Mouse (Mus musculus): Measurements from ENCODE around the gene Pdk4. TPM values are rescaled to one million over a fixed set of nuclear protein-coding genes. Genes with fewer than 3 reads are reported as not detected.

Pdk4 gene
- polyA plus RNA-seq, 1 experiment from 2014 or later = 2.0 TPM

GRCm38 (mm10) chr6:5443104-5443863 lies 52.8 kb downstream of the Pdk4 start:
- H3K9ac ChIP-seq = no peak overlapping the region
- 0 out of 2 replicates have a peak, but pooled peaks cover 4% of the 10 kb centered on the region for H3K27me3 ChIP-seq (replicated peaks)
- H3K4me3 ChIP-seq = no peak overlapping the region; the same call in 1 of the 2 replicates
- H3K4me2 ChIP-seq = peak overlapping the region; percentile 56
- 0 out of 2 replicates have a peak overlapping the region, but pooled peaks have one; percentile 4 for H3K27ac ChIP-seq
- H3K9me3 ChIP-seq (replicated peaks) = no peaks in the 10 kb centered on the region
- 29% methylated on average over 13 of the region's 13 CpGs for WGBS (ENCODE audit: insufficient replicate concordance)
- H3K4me1 ChIP-seq = peaks cover 32% of the 10 kb centered on the region
- no peak for ATAC-seq
- H3K36me3 ChIP-seq = no peaks in the 10 kb centered on the region

- no peak overlapping the region; the same call in 1 of the 2 replicates for H3K4me3 ChIP-seq
- peaks cover 32% of the 10 kb centered on the region for H3K4me1 ChIP-seq
- 9% methylated on average over 14 of the region's 14 CpGs for WGBS (ENCODE audit: insufficient replicate concordance)
- H3K9ac ChIP-seq = 0 out of 2 replicates have a peak overlapping the region, but pooled peaks have one; percentile 30
- H3K27ac ChIP-seq = peak overlapping the region; percentile 23; the same call in 1 of the 2 replicates
- H3K9me3 ChIP-seq (replicated peaks) = no peaks in the 10 kb centered on the region
- H3K27me3 ChIP-seq (replicated peaks) = 0 out of 2 replicates have a peak, but pooled peaks cover 4% of the 10 kb centered on the region
- peak overlapping the region; percentile 56 for H3K4me2 ChIP-seq
- no peaks in the 10 kb centered on the region for H3K36me3 ChIP-seq
- ATAC-seq = peak; percentile 93
Observed at GRCm38 (mm10) chr6:5442316-5443085, 53.6 kb downstream of the Pdk4 start.

DNA sequence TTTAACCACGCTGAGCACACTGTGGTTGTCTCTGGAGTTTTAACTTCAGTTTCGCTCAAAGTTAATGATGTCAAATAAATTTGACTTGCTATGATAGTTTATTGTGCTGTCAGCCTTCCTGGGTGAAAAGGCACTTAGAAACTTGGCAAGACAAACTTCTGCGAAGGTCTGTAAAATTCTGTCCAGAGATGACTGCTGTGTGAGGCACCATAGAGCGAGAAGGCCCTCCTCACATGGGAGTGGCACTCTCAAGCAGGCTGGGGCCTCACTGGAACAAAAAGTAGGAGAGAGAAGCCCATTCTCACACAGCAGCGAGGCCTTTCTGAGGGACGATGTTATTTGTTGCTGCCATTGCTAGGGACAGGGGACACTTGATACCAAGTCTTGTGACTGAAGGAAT lies 54.9 kb downstream of the Pdk4 start:
- H3K9ac ChIP-seq = no peak overlapping the region
- no peak overlapping the region for H3K4me2 ChIP-seq
- WGBS (ENCODE audit: insufficient replicate concordance) = 80% methylated on average over 6 of the region's 6 CpGs
- H3K4me3 ChIP-seq = no peak overlapping the region
- H3K36me3 ChIP-seq = no peaks in the 10 kb centered on the region
- no peak overlapping the region for H3K27ac ChIP-seq
- H3K9me3 ChIP-seq (replicated peaks) = no peaks in the 10 kb centered on the region
- H3K4me1 ChIP-seq = peaks cover 25% of the 10 kb centered on the region
- ATAC-seq = no peak
- 0 out of 2 replicates have a peak, but pooled peaks cover 4% of the 10 kb centered on the region for H3K27me3 ChIP-seq (replicated peaks)

DNA sequence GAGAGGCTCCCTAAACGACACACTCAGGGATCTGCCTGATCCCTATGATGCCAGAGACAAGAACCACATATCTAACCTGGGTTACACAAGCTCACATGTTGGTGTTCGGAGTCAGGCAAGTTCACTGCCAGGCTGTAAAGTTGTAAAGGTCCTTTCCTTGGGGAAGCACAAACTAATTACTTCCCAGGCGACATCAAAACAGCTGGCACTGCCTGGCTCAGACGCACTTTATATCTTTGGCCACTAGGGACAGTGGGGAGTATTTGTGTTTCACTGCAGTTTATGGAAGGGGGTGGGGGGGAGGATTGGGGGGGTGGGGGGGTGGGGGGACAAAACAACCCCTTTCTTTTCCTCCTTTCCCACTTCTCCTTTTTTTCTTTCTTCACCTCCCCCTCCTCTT lies 58.4 kb downstream of the Pdk4 start:
- Histone ChIP-seq H3K9ac (no peak overlapping the region), H3K4me1 (peaks cover 10% of the 10 kb centered on the region), H3K36me3 (no peaks in the 10 kb centered on the region), H3K4me2 (no peak overlapping the region), H3K4me3 (no peak overlapping the region), H3K27me3 (replicated peaks) (no peaks in the 10 kb centered on the region), H3K9me3 (replicated peaks) (no peaks in the 10 kb centered on the region), H3K27ac (no peak overlapping the region)
- 42% methylated on average over 4 of the region's 4 CpGs for WGBS (ENCODE audit: insufficient replicate concordance)
- no peak for ATAC-seq

GRCm38 (mm10) chr6:5433887-5434286 lies 62.2 kb downstream of the Pdk4 start:
- no peaks in the 10 kb centered on the region for H3K27me3 ChIP-seq (replicated peaks)
- no peaks in the 10 kb centered on the region for H3K4me1 ChIP-seq
- no peak overlapping the region for H3K4me3 ChIP-seq
- no peak overlapping the region for H3K27ac ChIP-seq
- whole genome bisulfite sequencing (ENCODE audit: insufficient replicate concordance) = 58% methylated on average over 2 of the region's 2 CpGs
- H3K9me3 ChIP-seq (replicated peaks) = no peaks in the 10 kb centered on the region
- no peak for ATAC-seq
- no peaks in the 10 kb centered on the region for H3K36me3 ChIP-seq
- no peak overlapping the region for H3K9ac ChIP-seq
- no peak overlapping the region for H3K4me2 ChIP-seq

Other genes with a start within 250 kb of the Pdk4 start
- 15.4 and 16.0 TPM in 2 replicates for gene Pon3, start 240.0 kb downstream of the Pdk4 start, polyA plus RNA-seq (2016; fragmentation: Nextera tagmentation; extraction: Ambion mirVana)
- gene Pon2, start 197.9 kb downstream of the Pdk4 start, polyA plus RNA-seq (2016; fragmentation: Nextera tagmentation; extraction: Ambion mirVana) = 59.3 and 60.6 TPM in 2 replicates
- 35.6 and 35.9 TPM in 2 replicates for gene Asb4, start 112.9 kb downstream of the Pdk4 start, polyA plus RNA-seq (2016; fragmentation: Nextera tagmentation; extraction: Ambion mirVana)
- 0.15 and 0.31 TPM in 2 replicates for gene Dync1i1, start 229.3 kb upstream of the Pdk4 start, polyA plus RNA-seq (2016; fragmentation: Nextera tagmentation; extraction: Ambion mirVana)

Measured in liver, embryonic 12.5 days (tissue).